Mouse (Mus musculus) lung, embryonic 15.5 days (tissue): ENCODE results near the gene Slc4a1ap. TPM values are rescaled to one million over a fixed set of nuclear protein-coding genes. Genes with fewer than 3 reads are reported as not detected.
A peak's percentile ranks its signal among the peaks of the same experiment; 100 is the strongest.

ENCODE experiments used
- ATAC-seq: fragments of 200-750 bp; cut with Nextera tagmentation; 2 replicates; pipeline ENCODE4 v1.8.0; 2017; ENCODE audit warnings: moderate number of reproducible peaks, borderline replicate concordance; ENCODE audit not compliant: low FRiP score, low TSS enrichment; ENCODE audit errors: extremely low read depth
- H3K27ac ChIP-seq: fragments of 300-500 bp; sonication (generic); 2 replicates; pipeline ENCODE4 v1.5.1; 2015; ENCODE audit warnings: moderate library complexity, mild to moderate bottlenecking, inconsistent platforms
- H3K27me3 ChIP-seq: fragments of 300-500 bp; sonication (generic); 2 replicates; pipeline ENCODE4 v1.6.1; 2015; ENCODE audit warnings: inconsistent platforms
- H3K36me3 ChIP-seq: fragments of 300-500 bp; sonication (generic); 2 replicates; pipeline ENCODE4 v1.6.1; 2015; ENCODE audit warnings: inconsistent platforms
- H3K4me1 ChIP-seq: fragments of 300-500 bp; sonication (generic); 2 replicates; pipeline ENCODE4 v1.6.1; 2015; ENCODE audit warnings: inconsistent platforms
- H3K4me2 ChIP-seq: fragments of 300-500 bp; sonication (generic); 2 replicates; pipeline ENCODE4 v1.6.1; 2015; ENCODE audit warnings: inconsistent platforms, mild to moderate bottlenecking, moderate library complexity
- H3K4me3 ChIP-seq: fragments of 300-500 bp; sonication (generic); 2 replicates; pipeline ENCODE4 v1.5.1; 2015; ENCODE audit warnings: mild to moderate bottlenecking, inconsistent platforms
- H3K9ac ChIP-seq: fragments of 300-500 bp; sonication (generic); 2 replicates; pipeline ENCODE4 v1.6.1; 2015; ENCODE audit warnings: inconsistent platforms
- H3K9me3 ChIP-seq: fragments of 300-500 bp; sonication (generic); 2 replicates; pipeline ENCODE4 v1.6.1; 2016; ENCODE audit warnings: inconsistent platforms
- WGBS: fragments of 180-500 bp; shearing (Covaris S2); methylation state at CpG from one replicate; pipeline ENCODE4 v1.1.7; 2015; 5-methylcytosine and 5-hydroxymethylcytosine counted together
- polyA plus RNA-seq: library from polyadenylated mRNA; unstranded; fragments of >200 nt; fragmentation: Nextera tagmentation; extraction: Ambion mirVana; gene quantifications from 2 replicates; pipeline ENCODE4 v1.2.1, GENCODE M21; 2015

Slc4a1ap gene
- polyA plus RNA-seq = 23.4 and 31.2 TPM in 2 replicates

DNA sequence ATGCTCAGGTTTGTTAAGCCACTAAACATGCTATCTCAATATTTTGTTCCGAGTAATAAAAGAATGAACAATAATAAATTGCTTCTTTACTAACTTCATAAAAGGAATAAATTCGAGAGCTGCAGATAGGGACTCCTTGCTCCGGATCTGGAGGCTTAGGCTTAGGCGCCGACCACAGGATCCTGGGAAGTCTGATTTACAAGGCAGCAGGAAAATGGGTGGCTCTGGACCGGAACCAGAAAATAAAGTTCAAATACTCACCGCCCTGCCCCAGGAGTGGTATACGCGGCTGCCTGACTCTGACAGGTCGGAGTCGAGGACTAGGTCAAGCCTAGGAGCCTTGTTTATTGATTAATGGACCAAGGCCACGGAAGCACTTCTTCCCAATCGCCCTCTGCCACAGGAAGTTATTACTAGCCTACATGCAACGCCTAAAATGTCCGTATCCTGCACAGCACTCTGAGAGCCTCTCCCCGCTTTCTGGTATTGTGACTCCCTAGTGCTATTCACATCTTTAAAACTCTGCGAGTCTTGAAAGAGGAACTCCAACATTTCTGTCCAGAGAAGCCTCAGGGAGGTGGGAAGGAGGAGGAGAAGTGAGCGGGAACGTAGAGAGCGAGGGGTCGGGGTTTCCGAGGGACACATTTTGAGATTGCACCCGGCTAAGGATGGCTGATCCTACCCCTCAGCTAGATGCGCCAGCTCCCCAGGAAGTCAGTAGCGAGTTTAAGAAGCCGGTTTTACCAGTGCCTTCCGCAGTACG is at the start of gene Slc4a1ap:
Gene Slc4a1ap, plus strand, starts transcription at position 642 of the 763 bp plus-strand sequence.
- ATAC-seq = peak; percentile 49
- H3K9me3 ChIP-seq = no peaks in the 10 kb centered on the region
- WGBS = under 1% methylated on average over 28 of the region's 28 CpGs
- no peaks in the 10 kb centered on the region for H3K27me3 ChIP-seq
- peaks cover 16% of the 10 kb centered on the region for H3K4me1 ChIP-seq
- H3K4me3 ChIP-seq = peak within 1 kb of the TSS; percentile 97
- peaks cover 19% of the 10 kb centered on the region for H3K36me3 ChIP-seq
- peak within 1 kb of the TSS; percentile 85 for H3K9ac ChIP-seq
- H3K4me2 ChIP-seq = peak within 1 kb of the TSS; percentile 92
- H3K27ac ChIP-seq = peak within 1 kb of the TSS; percentile 90

DNA sequence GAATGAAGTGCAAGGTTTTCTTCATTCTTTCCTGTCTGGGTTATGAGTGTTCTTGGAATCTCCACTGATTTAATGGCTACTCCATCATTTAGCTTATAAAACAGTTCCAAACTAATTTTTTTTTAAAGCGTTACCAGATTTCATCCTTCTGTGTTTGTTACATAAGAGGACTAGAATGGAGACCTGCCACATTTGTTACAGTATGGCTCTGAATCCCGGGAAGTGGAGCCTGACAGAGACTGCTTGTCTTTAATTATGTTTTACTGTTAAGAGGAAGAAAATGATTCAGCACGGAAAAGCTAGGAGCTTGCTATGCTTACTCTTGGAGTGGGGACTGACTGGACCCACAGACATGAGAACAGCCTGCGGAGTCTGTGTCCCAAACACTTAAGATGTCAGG is 46.3 kb upstream of the Slc4a1ap start:
- Histone ChIP-seq H3K9ac (no peak overlapping the region), H3K36me3 (peaks cover 62% of the 10 kb centered on the region), H3K4me1 (no peaks in the 10 kb centered on the region), H3K4me2 (no peak overlapping the region), H3K27ac (no peak overlapping the region), H3K4me3 (no peak overlapping the region), H3K9me3 (no peaks in the 10 kb centered on the region), H3K27me3 (no peaks in the 10 kb centered on the region)
- WGBS = 77% methylated on average over 4 of the region's 4 CpGs
- no peak for ATAC-seq

DNA sequence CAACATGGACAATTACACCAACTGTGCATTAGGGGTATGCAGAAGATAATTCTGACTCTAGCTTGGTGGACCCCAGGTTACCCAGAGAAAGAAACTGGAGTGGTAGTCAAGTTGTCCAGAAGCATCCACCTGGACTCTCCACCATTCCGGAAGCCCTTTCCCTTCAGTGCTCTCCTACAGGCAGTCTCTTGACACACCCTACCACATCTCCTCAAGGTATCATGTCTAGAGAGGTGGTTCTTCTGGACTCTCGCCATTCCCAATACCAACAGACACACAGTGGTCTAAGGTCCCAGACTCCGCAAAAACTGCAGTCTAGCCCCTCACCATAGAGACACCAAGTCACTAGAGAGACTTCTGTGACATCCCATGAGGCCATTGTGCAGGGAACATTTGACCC is 41.4 kb upstream of the Slc4a1ap start, which contains the start of gene 4930548H24Rik:
Gene 4930548H24Rik, plus strand, starts transcription at position 301 of the 400 bp plus-strand sequence.
- no peaks in the 10 kb centered on the region for H3K9me3 ChIP-seq
- no peak for ATAC-seq
- WGBS = 95% methylated on average over 3 of the region's 3 CpGs
- no peaks in the 10 kb centered on the region for H3K4me1 ChIP-seq
- no peak within 1 kb of the TSS for H3K9ac ChIP-seq
- peaks cover 15% of the 10 kb centered on the region for H3K36me3 ChIP-seq
- no peak within 1 kb of the TSS for H3K27ac ChIP-seq
- no peak within 1 kb of the TSS for H3K4me3 ChIP-seq
- H3K4me2 ChIP-seq = no peak within 1 kb of the TSS
- no peaks in the 10 kb centered on the region for H3K27me3 ChIP-seq

DNA sequence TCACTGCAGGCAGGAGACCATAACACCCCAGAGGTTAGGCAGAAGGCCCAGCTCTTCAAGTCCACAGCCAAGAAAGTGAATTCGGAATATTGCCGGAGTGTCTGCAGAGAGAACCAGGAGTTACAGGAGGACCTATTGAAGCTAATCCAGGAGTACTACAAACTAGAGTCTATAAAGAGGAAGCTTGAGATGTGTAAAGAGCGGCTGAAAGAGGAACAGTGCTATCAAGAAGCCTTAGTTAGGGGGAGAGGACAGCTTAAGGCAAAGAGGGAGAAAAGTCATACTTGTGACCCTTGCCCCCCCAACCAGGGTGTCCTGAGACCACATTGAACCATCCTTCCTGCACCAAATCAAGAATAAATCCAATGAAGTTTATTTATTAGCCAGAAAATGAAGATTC is 38.9 kb upstream of the Slc4a1ap start:
- Histone ChIP-seq H3K9ac (no peak overlapping the region), H3K4me2 (no peak overlapping the region), H3K4me1 (no peaks in the 10 kb centered on the region), H3K36me3 (0 out of 2 replicates have a peak, but pooled peaks cover 3% of the 10 kb centered on the region), H3K27ac (no peak overlapping the region), H3K4me3 (no peak overlapping the region), H3K27me3 (no peaks in the 10 kb centered on the region), H3K9me3 (no peaks in the 10 kb centered on the region)
- 95% methylated on average over 3 of the region's 3 CpGs for WGBS
- no peak for ATAC-seq

DNA sequence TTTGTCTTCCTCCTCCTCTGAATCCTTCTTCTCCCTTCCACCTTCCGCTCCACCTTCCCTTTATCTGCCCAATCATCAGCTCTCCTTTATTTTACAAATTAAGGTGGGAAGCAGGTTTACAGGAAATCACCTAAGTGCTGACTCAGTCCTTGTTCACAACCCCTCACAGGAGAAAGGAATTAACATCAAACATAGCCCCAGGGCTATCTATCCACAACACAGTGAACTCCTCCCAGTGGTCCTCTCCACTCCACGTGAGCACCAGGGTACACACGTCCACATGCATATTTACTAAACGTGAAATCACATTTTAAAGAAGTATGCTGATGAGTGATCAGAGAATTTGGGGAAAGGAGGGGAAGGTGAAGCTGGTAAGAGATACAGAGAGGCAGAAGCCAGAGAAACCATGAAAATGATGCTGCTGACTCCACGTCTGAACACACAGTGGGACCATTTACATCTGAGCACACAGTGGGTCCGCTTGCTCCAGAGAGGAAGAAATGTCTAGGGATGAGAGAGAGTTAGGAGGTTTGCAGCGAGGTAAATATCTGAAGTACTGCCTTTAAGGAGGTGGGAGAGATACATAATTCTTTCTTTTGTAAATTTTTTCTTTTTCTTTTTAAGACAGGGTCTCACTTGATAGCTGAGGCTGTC is 37.6 kb upstream of the Slc4a1ap start:
- Histone ChIP-seq H3K9ac (no peak overlapping the region), H3K27ac (no peak overlapping the region), H3K4me3 (no peak overlapping the region), H3K4me2 (no peak overlapping the region), H3K4me1 (0 out of 2 replicates have a peak, but pooled peaks cover 4% of the 10 kb centered on the region), H3K36me3 (no peaks in the 10 kb centered on the region), H3K27me3 (no peaks in the 10 kb centered on the region), H3K9me3 (no peaks in the 10 kb centered on the region)
- no peak for ATAC-seq
- 61% methylated on average over 7 of the region's 7 CpGs for whole genome bisulfite sequencing

DNA sequence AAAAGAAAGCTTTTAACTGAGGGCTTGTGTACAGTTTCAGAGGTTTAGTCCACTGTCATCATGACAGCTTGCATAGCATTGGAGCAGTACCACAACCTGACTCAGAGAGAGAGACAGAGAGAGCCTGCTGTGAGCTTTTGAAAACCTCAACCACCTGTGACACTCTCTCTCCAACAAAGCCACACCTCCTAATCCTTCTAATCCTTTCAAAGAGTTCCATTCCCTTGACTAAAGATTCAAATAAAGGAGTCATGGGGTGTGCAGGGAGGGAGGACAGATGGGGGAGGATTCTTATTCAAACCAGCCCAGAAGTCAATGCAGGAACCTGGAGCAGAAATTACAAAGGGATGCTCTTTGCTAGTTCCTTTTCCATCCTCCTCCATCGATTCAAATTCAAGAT is 34.8 kb upstream of the Slc4a1ap start:
- H3K4me2 ChIP-seq = no peak overlapping the region
- peaks cover 7% of the 10 kb centered on the region for H3K36me3 ChIP-seq
- WGBS = 40% methylated on average over 1 of the region's 1 CpGs
- H3K27me3 ChIP-seq = no peaks in the 10 kb centered on the region
- H3K4me1 ChIP-seq = peaks cover 15% of the 10 kb centered on the region
- H3K27ac ChIP-seq = no peak overlapping the region
- no peaks in the 10 kb centered on the region for H3K9me3 ChIP-seq
- no peak overlapping the region for H3K4me3 ChIP-seq
- no peak for ATAC-seq
- no peak overlapping the region for H3K9ac ChIP-seq

DNA sequence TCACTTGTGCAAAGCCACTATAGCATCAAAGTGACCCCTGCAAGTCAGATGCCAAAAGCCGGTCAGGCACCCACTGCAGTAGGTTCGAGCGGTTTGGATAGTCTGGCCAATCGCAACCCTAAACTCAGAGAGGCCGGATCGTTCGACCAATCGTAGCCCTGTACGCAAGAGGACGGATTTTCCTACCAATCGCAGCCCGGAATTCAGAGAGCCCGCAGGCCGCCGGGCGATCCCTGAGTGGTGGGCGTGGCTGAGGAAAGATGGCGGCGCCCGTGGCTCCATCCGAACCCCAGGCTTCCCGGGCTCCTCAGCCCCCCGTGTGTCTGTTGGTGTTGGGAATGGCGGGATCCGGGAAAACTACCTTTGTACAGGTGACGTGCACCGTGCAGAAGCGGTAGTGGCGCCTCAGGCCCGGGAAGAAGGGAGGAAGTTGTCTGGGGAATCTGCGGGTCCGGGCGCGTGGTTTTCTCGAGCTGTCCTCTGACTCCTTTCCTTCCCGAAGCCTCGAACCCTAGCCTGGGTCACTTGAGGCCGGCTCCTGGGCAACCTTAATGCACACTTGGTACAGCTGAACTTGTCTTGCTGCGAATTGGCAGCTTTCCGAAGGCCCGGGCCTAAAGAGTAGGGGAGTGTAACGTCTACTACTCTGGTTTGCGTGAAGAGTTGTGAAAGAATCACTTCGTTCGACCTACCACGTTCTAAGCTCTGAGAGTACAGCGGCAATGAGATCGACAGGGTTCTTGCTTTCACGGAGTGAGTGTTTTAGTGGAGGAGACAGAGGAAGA is 32.1 kb upstream of the Slc4a1ap start, which contains the start of gene Gpn1:
Gene Gpn1, plus strand, starts transcription at position 229 of the 785 bp plus-strand sequence.
- no peaks in the 10 kb centered on the region for H3K27me3 ChIP-seq
- H3K27ac ChIP-seq = no peak within 1 kb of the TSS
- WGBS = under 1% methylated on average over 49 of the region's 49 CpGs

DNA sequence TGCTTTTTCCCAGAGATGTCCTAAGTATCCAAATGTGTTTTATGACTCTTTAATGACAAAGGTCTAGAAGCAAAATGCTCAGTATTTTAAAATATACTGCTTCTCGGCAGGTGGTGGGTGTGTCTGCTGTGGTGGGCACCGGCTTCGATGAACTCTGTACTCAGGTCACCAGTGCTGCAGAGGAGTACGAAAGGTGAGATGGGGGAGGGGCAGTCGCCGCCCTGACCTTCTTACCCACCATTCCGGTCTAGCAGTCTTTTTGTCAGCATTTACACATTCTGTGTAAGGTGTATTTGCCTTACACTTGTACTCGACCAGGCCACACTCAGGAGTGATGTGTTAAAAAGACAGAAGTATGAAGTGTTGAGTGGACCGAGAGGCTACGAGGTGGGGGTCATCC is 22.0 kb upstream of the Slc4a1ap start:
- ATAC-seq = no peak
- WGBS = 52% methylated on average over 10 of the region's 10 CpGs

More for the DNA sequence above, 32.1 kb upstream of the Slc4a1ap start, which contains the start of gene Gpn1:
- peak within 1 kb of the TSS; percentile 80 for H3K4me2 ChIP-seq
- peak; percentile 100 for ATAC-seq
- H3K36me3 ChIP-seq = peaks cover 29% of the 10 kb centered on the region
- H3K9ac ChIP-seq = peak within 1 kb of the TSS; percentile 68
- peak within 1 kb of the TSS; percentile 81 for H3K4me3 ChIP-seq
- H3K9me3 ChIP-seq = no peaks in the 10 kb centered on the region
- H3K4me1 ChIP-seq = peaks cover 15% of the 10 kb centered on the region

DNA sequence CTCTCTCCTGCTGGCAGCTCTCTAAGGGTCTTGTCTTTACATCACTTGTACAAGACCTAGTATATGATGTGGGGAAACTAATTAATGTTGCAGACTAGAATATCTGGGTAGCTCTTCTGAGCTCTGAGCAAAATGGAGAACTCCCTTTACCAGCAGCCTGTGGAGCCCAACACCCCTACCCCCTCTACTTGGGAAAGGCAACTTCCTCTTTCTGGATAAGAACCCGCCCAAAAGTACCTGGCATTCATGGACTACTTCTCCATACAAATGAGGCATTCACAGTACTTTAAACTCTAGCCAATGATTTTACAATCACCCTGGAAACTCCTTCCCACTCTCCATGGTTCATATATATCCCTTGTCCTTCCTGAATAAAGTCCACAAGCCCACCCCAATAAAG is 14.3 kb upstream of the Slc4a1ap start:
- Histone ChIP-seq H3K9me3 (no peaks in the 10 kb centered on the region), H3K9ac (no peak overlapping the region), H3K4me1 (no peaks in the 10 kb centered on the region), H3K4me3 (no peak overlapping the region), H3K27ac (no peak overlapping the region), H3K36me3 (peaks cover 75% of the 10 kb centered on the region), H3K4me2 (no peak overlapping the region), H3K27me3 (no peaks in the 10 kb centered on the region)
- WGBS = 74% methylated on average over 1 of the region's 1 CpGs
- ATAC-seq = no peak

More for the DNA sequence above, 22.0 kb upstream of the Slc4a1ap start:
- H3K9me3 ChIP-seq = no peaks in the 10 kb centered on the region
- H3K4me1 ChIP-seq = no peaks in the 10 kb centered on the region
- no peak overlapping the region for H3K4me2 ChIP-seq
- no peak overlapping the region for H3K27ac ChIP-seq
- no peaks in the 10 kb centered on the region for H3K27me3 ChIP-seq
- peaks cover 68% of the 10 kb centered on the region for H3K36me3 ChIP-seq
- no peak overlapping the region for H3K4me3 ChIP-seq
- no peak overlapping the region for H3K9ac ChIP-seq

DNA sequence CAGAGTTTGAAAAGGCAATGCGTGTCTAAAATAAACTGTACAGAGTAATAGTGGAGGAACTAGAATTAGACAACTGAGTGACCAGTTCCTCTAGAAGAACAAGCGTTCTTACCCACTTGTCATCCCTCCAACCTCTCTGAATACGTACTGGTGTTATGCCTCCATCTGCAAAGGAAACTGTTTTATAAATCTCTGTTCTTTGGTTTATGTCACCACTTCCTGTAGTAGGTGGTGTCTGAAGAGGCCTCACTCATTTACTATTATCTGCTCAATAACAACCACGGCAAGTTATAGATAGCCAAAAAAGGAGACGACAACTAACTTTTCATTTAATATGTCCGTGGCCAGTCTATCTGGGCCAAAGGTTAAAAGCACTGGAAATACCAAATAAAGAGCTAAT is 6.2 kb upstream of the Slc4a1ap start:
- Histone ChIP-seq H3K27ac (no peak overlapping the region), H3K27me3 (no peaks in the 10 kb centered on the region), H3K36me3 (peaks cover 58% of the 10 kb centered on the region), H3K9me3 (no peaks in the 10 kb centered on the region), H3K9ac (no peak overlapping the region), H3K4me1 (peaks cover 2% of the 10 kb centered on the region; the same call in 1 of the 2 replicates), H3K4me3 (no peak overlapping the region), H3K4me2 (no peak overlapping the region)
- no peak for ATAC-seq
- 69% methylated on average over 6 of the region's 6 CpGs for WGBS

DNA sequence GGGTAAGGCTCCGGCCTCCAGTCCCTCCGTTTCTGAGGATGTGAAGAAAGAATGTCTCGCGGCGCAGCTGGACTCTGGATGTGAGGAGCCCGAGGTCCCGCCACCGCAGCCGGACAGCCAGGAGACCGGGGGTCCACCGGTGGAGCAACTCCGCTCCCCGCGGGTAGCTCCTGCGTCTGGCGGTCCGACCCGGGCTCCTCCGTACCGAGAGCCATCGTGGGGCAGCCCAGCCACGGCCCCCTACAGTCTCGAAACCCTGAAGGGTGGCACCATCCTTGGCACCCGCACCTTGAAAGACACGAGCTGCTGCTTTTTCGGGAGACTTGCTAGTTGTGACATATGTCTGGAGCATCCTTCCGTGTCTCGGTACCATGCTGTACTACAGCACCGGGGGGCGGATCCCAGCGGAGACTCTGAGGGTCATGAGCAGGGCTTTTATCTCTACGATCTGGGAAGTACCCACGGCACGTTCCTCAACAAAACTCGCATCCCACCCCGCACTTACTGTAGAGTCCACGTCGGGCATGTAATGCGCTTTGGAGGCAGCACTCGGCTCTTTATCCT is 404 bp downstream of the Slc4a1ap start:
- Histone ChIP-seq H3K27me3 (no peaks in the 10 kb centered on the region), H3K4me3 (peak overlapping the region; percentile 97), H3K4me2 (peak overlapping the region; percentile 92), H3K9ac (peak overlapping the region; percentile 85), H3K4me1 (peaks cover 16% of the 10 kb centered on the region), H3K27ac (peak overlapping the region; percentile 90; the same call in 1 of the 2 replicates), H3K9me3 (no peaks in the 10 kb centered on the region), H3K36me3 (peaks cover 25% of the 10 kb centered on the region)
- 3% methylated on average over 40 of the region's 40 CpGs for WGBS
- ATAC-seq = peak; percentile 8; the same call in 1 of the 2 replicates
